Mouse (Mus musculus) heart, adult 8-10 months (tissue): ENCODE results near the gene Agtpbp1. TPM values are rescaled to one million over a fixed set of nuclear protein-coding genes. Genes with fewer than 3 reads are reported as not detected.
"Not testable (repeated sequence)": the region's sequence is repeated elsewhere in the genome, so short reads cannot be mapped to it uniquely, and the experiment has no call there.

Experiments used
- DNase-seq: peaks from one replicate; pipeline ENCODE4 v3.0.0; 2022; ENCODE audit warnings: low spot score
- total RNA-seq, 4 experiments: library from RNA; stranded (reverse); gene quantifications; 2 replicates each; pipeline ENCODE4 v1.2.4; 2022

Gene Agtpbp1
- total RNA-seq, 4 experiments from 2014 or later: 109 to 172 (median 146) TPM

- no peak for DNase-seq
These were observed 99.6 kb downstream of the Agtpbp1 start for GRCm38 (mm10) chr13:59485456-59485855.

GRCm38 (mm10) chr13:59481484-59481855 is 103.6 kb downstream of the Agtpbp1 start:
- no peak for DNase-seq

- no peak for DNase-seq
These were observed 104.2 kb downstream of the Agtpbp1 start for GRCm38 (mm10) chr13:59480599-59481483.

- not testable (repeated sequence) for DNase-seq
These were observed 107.1 kb downstream of the Agtpbp1 start for GRCm38 (mm10) chr13:59477928-59478327.

- no peak for DNase-seq
These were observed 107.6 kb downstream of the Agtpbp1 start for GRCm38 (mm10) chr13:59477451-59477850.

GRCm38 (mm10) chr13:59474973-59475372 is 110.1 kb downstream of the Agtpbp1 start:
- no peak for DNase-seq

GRCm38 (mm10) chr13:59473341-59473740 is 111.7 kb downstream of the Agtpbp1 start:
- DNase-seq: no peak

- DNase-seq: no peak
These were observed 112.8 kb downstream of the Agtpbp1 start for GRCm38 (mm10) chr13:59472222-59472621.

- no peak for DNase-seq
These were observed 115.3 kb downstream of the Agtpbp1 start for GRCm38 (mm10) chr13:59469701-59470100.

GRCm38 (mm10) chr13:59468181-59468802 is 116.7 kb downstream of the Agtpbp1 start:
- DNase-seq: no peak

- DNase-seq: peak; percentile 78
These were observed 117.4 kb downstream of the Agtpbp1 start for GRCm38 (mm10) chr13:59467591-59467990.

- DNase-seq: no peak
These were observed 124.1 kb downstream of the Agtpbp1 start for GRCm38 (mm10) chr13:59460958-59461357.

GRCm38 (mm10) chr13:59456203-59456602 is 128.8 kb downstream of the Agtpbp1 start:
- DNase-seq: no peak

GRCm38 (mm10) chr13:59454001-59454785 is 130.8 kb downstream of the Agtpbp1 start:
- DNase-seq: peak; percentile 11

GRCm38 (mm10) chr13:59453582-59453981 is 131.4 kb downstream of the Agtpbp1 start:
- no peak for DNase-seq

GRCm38 (mm10) chr13:59453045-59453444 is 132.0 kb downstream of the Agtpbp1 start:
- no peak for DNase-seq

- no peak for DNase-seq
These were observed 134.2 kb downstream of the Agtpbp1 start for GRCm38 (mm10) chr13:59450840-59451239.

GRCm38 (mm10) chr13:59447130-59447529 is 137.9 kb downstream of the Agtpbp1 start:
- DNase-seq: no peak

- no peak for DNase-seq
These were observed 139.8 kb downstream of the Agtpbp1 start for GRCm38 (mm10) chr13:59445179-59445578.

GRCm38 (mm10) chr13:59444371-59444770 is 140.7 kb downstream of the Agtpbp1 start:
- DNase-seq: no peak

- no peak for DNase-seq
These were observed 145.3 kb downstream of the Agtpbp1 start for GRCm38 (mm10) chr13:59439683-59440082.

- DNase-seq: no peak
These were observed 150.5 kb downstream of the Agtpbp1 start for GRCm38 (mm10) chr13:59434554-59434953.
